ENCODE assay signal across 8 mouse cellular contexts in the genomic region with DNA sequence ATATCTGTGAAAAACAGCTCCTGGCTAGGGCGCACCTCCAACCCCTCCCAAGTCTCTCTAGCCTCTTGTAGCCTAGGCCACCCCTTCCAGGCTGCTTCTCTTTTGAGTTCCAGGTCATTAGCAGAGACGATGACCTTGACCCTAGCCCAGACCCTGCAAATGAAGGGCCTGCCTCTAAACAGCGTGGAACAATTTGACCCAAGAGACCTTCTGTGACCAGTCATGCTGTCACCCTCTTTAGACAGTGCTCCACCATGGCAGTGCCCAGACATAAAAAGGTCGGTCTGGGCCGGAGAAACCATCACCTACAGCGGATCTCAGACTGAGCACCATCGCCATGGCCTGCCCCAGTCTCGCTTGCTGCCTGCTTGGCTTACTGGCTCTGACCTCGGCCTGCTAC. TPM values are rescaled to one million over a fixed set of nuclear protein-coding genes. Genes with fewer than 3 reads are reported as not detected.
A peak's percentile ranks its signal among the peaks of the same experiment; 100 is the strongest.
DNase-seq lines count a peak whose midpoint lies in the region; ATAC-seq and TF ChIP-seq lines count a peak whose summit lies in the region.

A gene (plus strand): TSS at position 301 of the 400 bp plus-strand sequence.

- DNase-seq in kidney, postnatal 14 days = no peak
- peak; percentile 21 for DNase-seq in neural tube, embryonic 10.5 days (ENCODE audit: extremely low spot score, low spot score)
- DNase-seq in right cerebral cortex, postnatal 10 days (ENCODE audit: low spot score in 2 of 2) = no peak
- DNase-seq in ovary, postnatal 10 days (ENCODE audit: low spot score) = no peak
- no peak for DNase-seq in cerebellum, postnatal 4 days (ENCODE audit: low spot score in 2 of 2)

- H3K4me3 ChIP-seq in kidney, embryonic 14.5 days (ENCODE audit: low read length) = peak within 1 kb of the TSS; percentile 35
- peak within 1 kb of the TSS; percentile 29 for H3K4me3 ChIP-seq in embryonic facial prominence, embryonic 15.5 days (replicated peaks)
- peak within 1 kb of the TSS; percentile 32 for H3K4me3 ChIP-seq in intestine, postnatal 0 days (ENCODE audit: low read depth, low read length)

- H3K36me3 ChIP-seq in kidney, embryonic 14.5 days (ENCODE audit: control insufficient read depth, insufficient read depth, low read length) = no peaks in the 10 kb centered on the region
- no peaks in the 10 kb centered on the region for H3K36me3 ChIP-seq in embryonic facial prominence, embryonic 15.5 days
- no peaks in the 10 kb centered on the region for H3K36me3 ChIP-seq in intestine, postnatal 0 days (ENCODE audit: control insufficient read depth, insufficient read depth)

- peaks cover 53% of the 10 kb centered on the region for H3K27me3 ChIP-seq in kidney, embryonic 14.5 days (ENCODE audit: control insufficient read depth, insufficient read depth, low read length)
- H3K27me3 ChIP-seq in embryonic facial prominence, embryonic 15.5 days = peaks cover 63% of the 10 kb centered on the region
- peaks cover 54% of the 10 kb centered on the region for H3K27me3 ChIP-seq in intestine, postnatal 0 days (replicated peaks; ENCODE audit: control insufficient read depth, insufficient read depth, low read length)

- no peaks in the 10 kb centered on the region; the same call in 1 of the 2 replicates for H3K9me3 ChIP-seq in kidney, embryonic 14.5 days (ENCODE audit: control insufficient read depth, low read length)
- no peaks in the 10 kb centered on the region for H3K9me3 ChIP-seq in embryonic facial prominence, embryonic 15.5 days (replicated peaks)
- H3K9me3 ChIP-seq in intestine, postnatal 0 days (ENCODE audit: control insufficient read depth) = no peaks in the 10 kb centered on the region

- no peak for TF ChIP-seq CTCF in intestine, postnatal 0 days (IDR thresholded peaks at IDR 0.05; ENCODE audit: low read depth)

- H3K4me2 ChIP-seq in kidney, embryonic 14.5 days (replicated peaks; ENCODE audit: low read depth, low read length) = peak within 1 kb of the TSS; percentile 35
- peak within 1 kb of the TSS; percentile 56 for H3K4me2 ChIP-seq in embryonic facial prominence, embryonic 15.5 days (replicated peaks)
- H3K4me2 ChIP-seq in intestine, postnatal 0 days (replicated peaks; ENCODE audit: low read depth) = peak within 1 kb of the TSS; percentile 60

- peak within 1 kb of the TSS; percentile 23; the same call in 1 of the 2 replicates for H3K9ac ChIP-seq in kidney, embryonic 14.5 days (ENCODE audit: low read depth, low read length)
- no peak within 1 kb of the TSS for H3K9ac ChIP-seq in embryonic facial prominence, embryonic 15.5 days
- peak within 1 kb of the TSS; percentile 22; the same call in 1 of the 2 replicates for H3K9ac ChIP-seq in intestine, postnatal 0 days (ENCODE audit: low read depth, low read length)

- H3K27ac ChIP-seq in kidney, embryonic 14.5 days (ENCODE audit: low read depth, low read length) = no peak within 1 kb of the TSS
- no peak within 1 kb of the TSS for H3K27ac ChIP-seq in embryonic facial prominence, embryonic 15.5 days (replicated peaks)
- no peak within 1 kb of the TSS for H3K27ac ChIP-seq in intestine, postnatal 0 days (ENCODE audit: low read depth, low read length)

- WGBS in kidney, embryonic 14.5 days = 37% methylated on average over 9 of the region's 9 CpGs
- WGBS in embryonic facial prominence, embryonic 15.5 days = 47% methylated on average over 9 of the region's 9 CpGs
- WGBS in intestine, postnatal 0 days = 62% methylated on average over 9 of the region's 9 CpGs

- peaks cover 11% of the 10 kb centered on the region; the same call in 1 of the 2 replicates for H3K4me1 ChIP-seq in kidney, embryonic 14.5 days (ENCODE audit: control insufficient read depth, insufficient read depth, low read length)
- H3K4me1 ChIP-seq in embryonic facial prominence, embryonic 15.5 days = peaks cover 27% of the 10 kb centered on the region
- H3K4me1 ChIP-seq in intestine, postnatal 0 days (replicated peaks; ENCODE audit: control insufficient read depth, insufficient read depth, low read length) = no peaks in the 10 kb centered on the region; the same call in 1 of the 2 replicates

- 0 out of 2 replicates have a peak, but pooled peaks have one; percentile 6 for ATAC-seq in kidney, embryonic 14.5 days (ENCODE audit: low FRiP score, low TSS enrichment)
- ATAC-seq in embryonic facial prominence, embryonic 15.5 days (ENCODE audit: insufficient number of reproducible peaks, low FRiP score, low TSS enrichment, low read depth) = no peak
- ATAC-seq in intestine, postnatal 0 days = no peak

RNA-seq across cellular contexts. Expression of the gene that starts here (rescaled TPM):
- polyA plus RNA-seq in kidney, embryonic 14.5 days (2014; fragmentation: Nextera tagmentation; extraction: Ambion mirVana) = not detected in 2 replicates
- polyA plus RNA-seq in embryonic facial prominence, embryonic 15.5 days (2015; fragmentation: Nextera tagmentation; extraction: Ambion mirVana) = not detected in 2 replicates
- polyA plus RNA-seq in intestine, postnatal 0 days (2015; fragmentation: Nextera tagmentation; extraction: Ambion mirVana) = not detected in 2 replicates

Comparison
In these comparisons a context has a peak if more than half of its experiments do, and no peak if none do; other contexts are left out.
1. Peak in ATAC-seq, H3K4me3 ChIP-seq, H3K9ac ChIP-seq and H3K4me2 ChIP-seq in kidney, embryonic 14.5 days; RNA of the gene not detected or under 1 TPM.